Mouse (Mus musculus) regulatory T cell (primary cell): ENCODE data around the gene Rpain.

ENCODE experiments used
- in situ Hi-C: fragments of 300-600 bp; cut with MboI, MseI; formaldehyde crosslinking; loops from one replicate; pipeline ENCODE4 v1.15.1; 2025; ENCODE audit warnings: high pct_unique_total_duplicates

The Rpain gene

DNA sequence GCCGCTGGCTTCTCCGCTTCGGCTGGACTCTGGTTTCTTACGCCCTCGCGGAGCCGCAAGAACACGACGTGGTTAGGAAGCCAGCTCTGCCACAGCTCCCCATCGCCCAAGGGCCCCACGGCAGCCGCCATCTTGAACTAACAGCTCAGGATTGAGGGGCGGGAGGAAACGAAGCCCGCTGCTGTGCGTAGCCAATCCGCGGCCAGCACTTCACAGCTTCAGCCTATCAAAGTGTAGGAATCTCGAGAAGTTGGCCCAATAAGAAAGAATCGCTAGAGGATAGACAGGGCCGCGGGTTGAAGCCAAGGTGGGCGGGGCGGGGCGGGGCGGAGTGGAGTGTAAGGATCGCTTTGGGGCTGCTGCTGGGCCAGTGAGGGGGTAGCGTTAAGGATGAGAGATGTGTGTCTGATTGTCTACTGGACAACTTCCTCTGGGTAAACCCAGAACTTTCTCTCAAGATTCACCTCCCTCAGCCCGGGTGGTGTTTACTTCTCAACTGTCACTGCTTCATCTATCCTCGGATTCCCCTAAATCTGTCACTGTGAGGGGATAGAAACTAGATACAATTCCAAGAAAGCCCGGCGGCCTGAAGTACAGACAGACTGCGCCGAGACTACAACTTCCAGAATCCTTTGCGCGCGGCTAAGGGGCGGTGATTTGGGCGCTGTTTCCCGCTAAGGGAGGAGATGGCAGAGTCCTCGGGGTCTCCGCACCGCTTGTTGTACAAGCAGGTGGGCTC, at the start of gene Rpain, which contains the start of gene Nup88:
Gene Rpain (plus strand): TSS at position 393 of the 739 bp plus-strand sequence.
Gene Nup88 (minus strand): TSS at position 153 of the 739 bp plus-strand sequence.
- in situ Hi-C loops = no loop called here

DNA sequence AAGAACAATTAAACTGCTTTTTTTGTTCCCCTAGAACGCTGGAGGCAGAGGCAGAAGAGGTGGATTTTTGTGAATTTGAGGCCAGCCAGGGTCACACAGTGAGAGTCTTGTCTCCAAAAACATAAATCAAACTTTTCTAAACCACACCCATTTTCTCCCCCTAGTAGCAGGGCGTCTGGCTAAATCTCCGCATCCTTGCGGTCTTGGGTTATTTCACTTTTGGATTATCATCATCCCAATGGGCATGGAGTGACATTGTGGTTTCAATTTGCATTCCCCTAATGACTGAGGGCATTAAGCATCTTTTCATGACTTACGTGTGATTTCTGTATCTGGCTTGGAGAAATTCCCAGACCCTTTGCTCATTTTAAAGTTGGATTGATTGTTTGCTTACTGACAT, 38.6 kb upstream of the Rpain start:
- in situ Hi-C loops = no loop called here

DNA sequence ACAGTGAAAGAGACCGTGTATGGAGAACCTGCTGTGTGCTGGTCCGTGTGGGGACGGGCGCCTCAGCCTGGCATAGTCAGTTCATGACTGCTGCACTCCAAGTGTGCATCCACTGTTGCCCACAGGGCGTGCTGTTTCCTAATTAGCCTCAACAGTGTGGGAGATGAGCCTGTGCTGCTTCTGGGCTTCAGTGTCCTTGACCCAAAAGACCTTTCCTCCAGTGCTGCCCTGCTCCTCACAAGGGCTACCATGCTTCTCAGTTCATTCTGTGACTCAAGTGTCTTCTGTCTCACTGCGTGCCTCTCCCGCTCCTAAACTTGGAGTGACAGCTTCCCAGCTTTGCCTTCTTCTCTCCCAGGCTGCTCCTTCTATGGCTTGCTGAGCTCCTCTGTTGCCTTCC, 34.7 kb upstream of the Rpain start:
- in situ Hi-C loops = no loop called here

DNA sequence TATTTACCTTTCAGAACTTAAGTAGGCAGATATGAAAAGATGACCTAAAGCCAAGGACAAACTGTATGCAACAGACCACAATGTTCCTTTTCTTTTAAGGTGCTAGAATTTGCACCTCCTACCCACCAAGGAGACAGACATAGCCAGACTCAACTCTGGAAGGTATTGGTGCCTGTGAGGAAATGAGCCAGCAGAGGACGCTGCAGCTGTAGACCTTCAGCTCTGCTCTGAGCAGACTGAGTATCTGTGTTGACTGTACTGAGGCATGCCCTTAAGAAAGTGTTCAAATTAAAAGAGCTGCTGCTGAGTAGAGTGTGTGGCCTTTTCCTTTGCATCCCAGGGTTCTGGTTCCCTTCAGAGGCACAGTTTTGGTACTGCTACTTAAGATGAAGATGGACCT, 27.4 kb upstream of the Rpain start:
- in situ Hi-C loops = no loop called here

DNA sequence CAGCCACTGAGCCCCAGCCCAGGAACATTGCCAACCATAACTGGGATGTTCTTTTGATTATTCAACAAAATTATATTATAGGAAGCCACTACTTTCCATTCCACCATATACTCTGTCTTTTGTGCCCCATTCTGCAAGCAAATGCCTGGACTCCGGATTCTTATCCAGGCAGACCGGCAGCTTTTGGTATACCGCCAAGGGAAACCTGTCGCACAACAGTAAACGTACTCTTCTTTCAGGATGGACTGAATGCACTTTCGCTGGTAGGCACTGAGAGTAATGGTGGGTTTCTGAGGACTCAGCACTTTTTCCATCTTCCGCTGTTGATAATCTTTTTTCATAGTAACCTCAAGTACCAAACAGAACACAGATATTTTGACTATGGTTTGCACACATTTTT, 26.4 kb upstream of the Rpain start:
- in situ Hi-C loops = no loop called here

DNA sequence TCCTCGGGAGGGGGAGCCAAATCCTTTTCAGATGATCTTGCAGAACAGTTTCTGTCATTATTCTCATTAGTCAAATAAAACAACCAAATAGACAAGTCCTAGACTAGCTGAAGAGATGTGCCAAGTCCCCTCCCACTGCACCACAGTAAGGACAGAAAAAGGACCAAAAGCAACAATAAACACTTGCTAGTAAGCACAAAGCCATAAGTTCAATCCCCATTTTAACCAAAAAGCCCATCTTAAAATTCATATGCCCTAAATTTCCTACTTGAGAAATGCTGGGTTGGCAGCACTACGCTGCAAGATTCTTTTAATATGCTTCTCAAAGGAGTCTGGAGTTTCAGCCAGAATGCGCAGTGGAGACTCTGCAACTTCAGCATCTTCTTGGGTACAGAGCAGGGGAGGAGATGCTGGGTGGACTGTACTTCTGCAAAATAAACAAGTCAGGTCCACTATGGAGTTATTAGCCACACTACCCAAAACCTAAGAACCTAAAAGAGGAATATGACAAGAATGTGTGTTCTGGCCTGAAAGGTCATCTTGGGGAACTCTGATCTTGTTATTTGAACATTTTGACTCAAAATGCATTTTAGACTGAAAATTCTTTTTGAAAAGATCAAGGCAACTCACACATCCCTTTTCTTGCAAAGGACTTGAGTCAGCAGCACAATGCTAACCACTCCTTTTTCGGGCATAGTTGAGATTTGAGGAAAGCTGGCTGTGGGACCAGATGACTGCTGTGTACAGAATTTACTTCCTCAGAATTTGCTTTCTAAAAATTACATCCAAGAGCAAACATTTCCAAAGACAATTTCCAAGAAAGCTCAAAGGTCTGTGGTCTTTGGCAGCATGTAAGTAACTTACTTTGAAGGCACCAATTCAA, 24.8 kb upstream of the Rpain start:
- in situ Hi-C loops = no loop called here

DNA sequence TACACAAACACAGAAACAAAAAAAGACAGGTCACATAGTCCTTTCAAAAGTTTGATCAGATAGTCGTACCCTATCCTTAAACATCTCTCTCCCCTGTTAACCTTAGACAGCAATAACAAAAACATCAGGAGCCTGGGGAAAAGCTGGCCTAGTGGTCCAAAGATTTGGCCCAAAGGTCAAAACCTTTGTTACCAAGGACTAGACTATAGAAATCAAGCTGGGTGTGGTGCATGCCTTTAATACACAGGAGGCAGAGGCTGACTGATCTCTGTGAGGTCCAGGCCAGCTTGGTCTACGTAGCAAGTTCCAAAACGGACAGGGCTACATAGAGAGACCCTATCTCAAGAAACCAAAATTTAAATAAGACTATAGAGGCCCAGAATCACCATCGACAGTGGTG, 15.3 kb upstream of the Rpain start:
- in situ Hi-C loops = no loop called here

DNA sequence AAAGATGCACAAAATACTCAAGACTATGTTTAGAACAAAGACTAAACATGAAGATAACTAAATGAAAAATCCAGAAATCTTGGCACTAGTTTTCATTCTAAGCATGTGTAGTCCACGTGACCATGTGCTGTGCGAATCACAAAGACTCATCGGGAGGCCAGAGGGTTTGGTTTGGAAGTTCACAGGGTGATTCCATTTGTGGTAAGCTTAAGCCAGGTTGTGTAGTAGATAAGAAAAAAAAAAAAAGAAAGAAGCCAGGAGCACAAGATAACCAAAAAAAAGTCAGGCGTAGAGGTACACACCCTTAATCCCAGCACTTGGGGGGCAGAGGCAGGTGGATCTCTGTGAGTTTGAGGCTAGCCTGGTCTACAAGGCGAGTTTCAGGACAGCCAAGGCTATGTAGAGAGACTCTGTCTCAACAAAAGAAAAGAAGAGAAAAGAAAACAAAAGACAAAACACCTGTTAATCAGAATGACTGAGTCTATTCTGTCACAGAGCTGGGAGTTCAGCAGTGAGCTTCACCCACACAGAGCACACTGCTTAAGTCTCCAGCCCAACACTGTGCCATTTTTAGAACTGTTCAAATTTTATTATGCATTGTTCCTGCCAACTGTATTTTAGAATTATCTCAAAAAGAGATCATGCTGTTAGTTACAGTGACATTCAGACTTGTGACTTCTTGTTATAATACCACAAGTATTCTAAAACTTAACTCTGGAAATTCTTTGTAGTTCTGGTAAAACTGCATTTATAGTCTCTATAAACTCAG, 9.0 kb upstream of the Rpain start:
- in situ Hi-C loops = no loop called here

DNA sequence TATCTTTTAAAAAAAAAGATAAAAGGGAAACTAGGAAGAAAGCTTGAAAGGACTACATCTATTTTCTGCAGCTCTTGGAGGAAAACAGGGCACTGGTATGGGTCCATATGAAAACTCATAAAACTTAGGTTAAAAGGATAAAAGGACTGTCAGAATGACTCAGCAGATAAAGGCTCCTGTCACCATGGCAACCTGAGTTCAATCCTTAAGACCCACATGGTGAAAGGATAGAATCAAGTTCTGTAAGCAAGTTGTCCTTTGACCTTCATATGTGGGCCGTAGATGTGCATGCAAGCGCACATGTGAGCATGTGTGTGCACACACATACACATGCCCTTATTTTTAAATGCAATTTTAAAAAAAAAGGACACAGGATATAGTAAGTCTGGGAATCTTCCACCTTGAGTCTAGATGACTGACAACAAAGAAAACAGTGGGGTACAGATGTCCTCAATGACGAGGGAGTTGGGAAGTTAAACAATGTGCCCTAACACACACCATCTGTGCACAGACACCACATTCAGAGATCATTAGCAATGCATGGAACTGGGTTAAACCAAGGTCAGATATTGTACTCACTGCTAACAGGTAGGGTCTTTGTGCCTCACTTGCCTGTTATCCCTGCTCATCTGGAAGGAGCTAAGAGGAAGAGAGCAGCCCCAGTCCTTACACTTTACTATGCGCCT, 5.6 kb upstream of the Rpain start:
- in situ Hi-C loops = no loop called here

DNA sequence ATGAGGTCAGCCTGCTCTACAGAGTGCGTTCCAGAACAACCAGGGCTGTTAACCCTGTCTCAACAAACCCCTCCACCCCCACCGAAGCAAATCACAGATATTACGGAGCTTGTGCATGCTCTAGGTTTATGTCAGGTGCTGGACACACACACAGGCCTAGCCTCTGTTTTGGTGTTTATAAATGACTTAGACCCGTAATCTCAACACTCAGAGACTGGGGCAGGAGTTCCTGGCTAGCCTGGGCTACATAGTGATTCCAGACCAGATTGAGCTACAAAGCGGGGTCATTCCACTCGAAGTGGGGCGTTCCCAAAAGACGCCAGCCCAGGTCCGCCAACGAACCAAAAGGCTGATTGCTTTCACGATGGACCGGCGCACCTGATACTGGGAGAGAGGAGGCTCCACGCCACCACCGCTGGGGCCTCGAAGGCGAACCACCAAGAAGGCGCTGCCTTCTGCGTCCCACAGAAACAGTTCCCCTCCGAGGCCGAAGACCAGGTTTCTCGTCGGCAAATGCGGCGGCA, 680 bp upstream of the Rpain start:
- in situ Hi-C loops = no loop called here

DNA sequence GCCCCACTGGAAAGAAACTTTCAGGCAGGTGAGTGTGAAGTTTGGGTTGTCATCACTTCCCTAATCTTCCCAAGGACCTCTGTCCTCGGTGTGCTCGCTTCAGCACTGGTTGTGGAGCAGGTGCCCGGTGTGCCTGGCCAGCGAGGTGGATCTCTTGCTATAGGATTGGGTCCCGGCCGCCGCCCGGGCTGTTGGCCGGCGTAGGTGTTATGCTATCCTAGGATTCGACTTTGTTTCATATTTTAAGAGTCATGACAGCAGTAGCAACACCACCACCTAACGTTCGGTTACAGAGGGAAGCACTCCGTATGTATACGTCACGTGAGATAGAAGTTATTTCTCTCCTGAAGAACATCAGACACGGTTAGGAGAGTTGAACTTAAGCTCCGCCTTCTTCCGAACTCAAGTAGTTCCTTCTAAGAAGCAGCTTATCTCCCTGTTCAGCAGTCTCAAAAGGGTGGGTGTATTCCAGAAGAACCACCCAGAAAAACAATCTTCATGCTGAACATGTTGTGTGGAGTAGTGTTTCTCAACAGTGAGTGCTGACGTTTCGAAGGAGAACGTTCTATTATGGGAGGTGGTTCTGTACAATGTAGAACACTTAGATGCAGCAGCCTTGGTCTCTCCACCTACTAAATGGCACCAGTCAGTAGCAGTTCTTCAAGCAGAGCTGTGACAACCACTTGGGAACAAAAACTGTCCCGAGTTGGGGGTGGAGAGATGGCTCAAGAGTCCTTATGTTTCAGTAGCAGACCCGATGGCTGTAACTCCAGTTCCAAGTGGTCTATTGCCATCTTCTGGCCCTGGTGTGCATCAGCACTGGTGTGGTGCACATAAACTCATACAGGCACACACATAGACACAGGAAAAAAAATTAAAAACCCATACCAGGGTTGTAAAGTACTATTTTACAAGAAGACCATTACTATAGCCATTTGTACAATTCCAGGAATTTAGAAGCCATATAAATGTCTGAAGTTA, 837 bp downstream of the Rpain start:
- in situ Hi-C loops = no loop called here

DNA sequence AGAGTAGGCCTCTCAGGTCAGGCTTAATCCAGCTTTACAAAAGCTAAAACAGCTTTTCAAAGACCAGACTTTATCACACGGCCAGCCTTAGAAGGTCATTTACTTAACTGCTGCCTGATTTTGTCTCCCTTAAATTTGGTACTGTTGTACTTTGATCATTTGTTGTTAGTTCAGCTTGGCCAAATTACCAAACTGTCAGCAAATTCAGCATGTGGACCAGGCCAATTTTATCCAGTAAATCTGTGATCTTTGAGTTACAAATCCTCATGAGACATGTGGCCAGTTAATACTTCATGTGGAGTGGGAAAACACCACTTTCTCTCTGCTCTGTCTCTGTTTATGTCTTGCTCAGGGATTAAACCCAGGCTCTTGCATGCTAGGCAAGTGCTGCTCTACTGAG, 2.6 kb downstream of the Rpain start:
- in situ Hi-C loops = no loop called here

DNA sequence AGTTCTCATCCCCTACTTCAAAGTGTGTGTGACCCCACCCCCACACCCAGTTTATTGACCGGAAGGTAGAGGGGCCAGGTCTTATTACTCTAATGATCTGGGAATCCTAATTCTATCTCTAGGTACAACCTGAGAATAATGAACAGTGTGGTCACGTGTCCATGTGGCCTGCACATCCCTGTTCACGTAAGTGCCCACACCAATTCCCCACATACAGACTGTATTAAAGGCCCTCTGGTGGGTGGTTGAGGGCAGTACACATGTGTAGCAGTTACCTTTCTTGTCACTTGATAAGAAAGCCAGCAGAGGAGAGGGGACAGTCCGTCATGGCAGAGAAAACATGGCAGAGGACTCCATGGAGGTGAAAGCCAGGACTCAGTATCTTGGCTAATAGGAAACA, 3.9 kb downstream of the Rpain start:
- in situ Hi-C loops = no loop called here

DNA sequence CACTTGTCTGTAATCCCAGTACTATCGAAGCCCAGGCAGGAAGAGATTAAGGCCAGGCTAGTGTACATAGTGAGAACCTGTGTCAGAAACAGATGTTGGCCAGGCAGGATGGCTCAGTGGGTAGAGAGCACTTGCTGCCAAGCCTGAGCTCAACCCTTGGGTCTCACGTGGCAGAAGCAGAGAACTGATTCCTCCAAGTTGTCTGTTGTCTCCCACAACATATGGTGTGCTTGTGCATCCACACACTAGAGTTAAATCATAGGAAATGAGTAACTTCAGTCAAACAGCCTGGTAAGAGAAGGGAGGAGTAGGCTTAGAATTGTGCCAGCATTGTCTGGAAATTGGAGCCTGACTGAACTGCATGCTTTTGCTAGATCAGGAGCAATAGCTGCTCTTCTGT, 5.2 kb downstream of the Rpain start:
- in situ Hi-C loops = no loop called here

DNA sequence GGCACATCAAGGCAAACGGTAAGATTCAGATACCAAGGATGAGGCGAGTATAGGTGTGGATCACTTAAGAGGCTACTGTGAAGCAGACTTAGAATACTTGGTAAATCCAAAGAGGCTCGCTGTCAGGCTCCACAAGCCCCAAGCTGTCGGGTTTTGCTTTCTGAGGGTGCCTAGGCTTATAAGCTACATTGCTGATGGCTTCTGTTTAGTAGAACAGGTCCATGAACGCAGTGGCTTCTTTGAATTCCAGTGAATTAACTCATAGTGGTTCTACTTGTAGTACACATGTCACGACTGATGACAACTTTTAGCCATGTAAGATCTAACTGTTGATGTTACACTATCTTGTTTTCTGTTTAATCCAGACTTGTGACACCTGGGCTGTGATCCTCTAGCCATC, 7.3 kb downstream of the Rpain start:
- in situ Hi-C loops = no loop called here

DNA sequence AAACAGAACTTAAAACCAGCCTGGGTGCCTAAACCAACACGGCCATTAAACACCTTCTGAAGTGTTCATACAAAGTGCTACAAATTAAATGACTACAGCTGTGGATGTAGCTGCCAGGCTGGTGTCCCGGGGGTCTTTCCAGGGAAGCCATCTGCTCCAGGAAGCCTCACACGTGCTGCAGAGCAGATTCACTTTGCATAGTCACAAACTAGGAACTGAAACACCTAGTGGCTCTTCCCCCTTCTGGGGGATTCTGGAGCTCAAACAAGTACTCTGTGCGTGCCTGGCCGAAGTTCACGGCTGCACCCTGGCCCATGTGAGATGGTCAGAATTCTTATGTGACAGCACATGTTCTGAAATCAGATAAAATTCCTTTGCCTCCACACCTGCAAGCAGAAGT, 10.2 kb downstream of the Rpain start:
- in situ Hi-C loops = no loop called here

DNA sequence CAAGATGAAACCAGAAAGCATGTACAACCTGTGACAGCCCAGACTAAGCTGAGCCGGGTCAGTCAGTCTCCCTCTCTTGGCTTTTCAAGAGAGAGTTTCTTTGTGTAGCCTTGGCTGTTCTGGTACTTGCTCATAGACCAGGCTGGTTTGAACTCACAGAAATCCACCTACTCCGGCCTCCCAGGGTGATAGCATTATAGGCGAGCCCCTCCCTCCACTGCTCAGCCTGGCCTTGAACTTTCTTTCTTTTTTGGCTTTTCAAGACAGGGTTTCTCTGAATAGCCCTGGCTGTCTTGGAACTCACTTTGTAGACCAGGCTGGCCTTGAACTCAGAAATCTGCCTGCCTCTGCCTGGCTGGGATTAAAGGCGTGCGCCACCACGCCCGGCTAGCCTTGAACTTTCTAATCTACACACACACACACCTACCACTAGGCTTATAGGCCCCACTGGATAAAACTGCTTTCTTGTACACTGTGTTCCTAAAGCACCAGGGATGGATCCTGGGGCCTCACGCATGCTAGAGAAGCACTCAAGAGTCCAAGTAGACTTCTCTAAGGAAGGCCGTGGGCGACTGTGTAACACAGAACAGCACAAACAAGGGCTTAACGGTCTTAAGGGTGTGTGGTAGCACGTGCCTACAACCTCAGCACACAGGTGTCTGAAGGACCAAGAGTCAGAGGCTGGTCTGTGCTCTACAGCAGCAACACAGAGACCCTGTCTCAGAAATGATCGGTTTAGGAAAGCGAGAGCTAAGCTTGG, 10.9 kb downstream of the Rpain start:
- in situ Hi-C loops = no loop called here

DNA sequence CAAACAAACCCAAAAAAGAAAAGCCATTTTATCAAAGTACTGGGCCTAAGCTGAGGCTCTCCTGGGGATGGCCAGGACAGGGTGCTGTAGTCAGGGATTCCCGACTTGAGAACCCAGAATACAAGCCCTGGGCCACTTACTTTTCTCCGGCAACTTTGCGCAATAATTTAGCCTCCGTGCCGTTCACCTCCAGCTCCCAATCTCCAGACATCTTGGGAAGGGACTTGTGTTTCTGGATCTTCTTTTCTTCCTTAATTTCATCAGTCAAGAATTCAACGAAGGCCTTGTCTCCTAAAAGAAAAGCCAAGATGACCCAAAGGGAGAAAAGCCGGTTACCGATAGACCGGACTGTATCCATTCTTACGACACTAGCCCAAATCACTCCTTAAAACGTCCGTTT, 12.0 kb downstream of the Rpain start:
- in situ Hi-C loops = no loop called here

DNA sequence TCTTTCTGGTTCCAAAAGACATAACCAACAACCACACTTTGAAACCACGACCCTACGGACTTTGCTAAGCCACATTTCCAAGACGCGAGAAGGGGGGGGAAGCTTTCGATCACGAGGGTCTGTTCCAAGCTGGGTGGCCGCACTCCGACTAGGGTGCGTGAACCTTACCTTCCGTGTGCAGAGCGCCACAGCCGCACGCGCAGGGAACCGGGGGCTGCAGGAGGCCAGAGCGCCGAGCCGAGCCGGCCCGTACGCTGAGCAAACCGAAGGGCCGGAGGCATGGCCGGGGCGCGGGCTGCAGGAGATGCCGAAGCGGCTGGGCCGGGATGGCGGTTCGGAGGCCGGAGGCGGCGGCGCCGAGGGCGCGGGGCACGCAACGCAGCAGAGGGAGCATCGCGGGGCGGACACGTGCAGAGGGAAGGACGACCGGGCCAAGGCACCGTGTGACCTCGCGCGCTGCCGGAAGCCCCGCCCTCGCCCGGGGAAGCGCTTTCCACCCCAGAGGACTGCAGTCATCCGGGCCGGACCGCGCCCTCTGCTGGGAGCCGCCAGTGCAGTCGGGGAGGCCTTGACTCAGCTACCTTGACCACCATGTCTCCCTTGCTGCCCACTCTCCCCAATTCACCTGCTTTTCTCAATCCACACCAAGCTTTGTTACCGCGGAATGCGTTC, 12.7 kb downstream of the Rpain start, which contains the start of gene C1qbp:
Gene C1qbp (minus strand): TSS at position 470 of the 672 bp plus-strand sequence.
- in situ Hi-C loops = no loop called here
